ENCODE assay signal across 12 mouse cellular contexts in the genomic region with DNA sequence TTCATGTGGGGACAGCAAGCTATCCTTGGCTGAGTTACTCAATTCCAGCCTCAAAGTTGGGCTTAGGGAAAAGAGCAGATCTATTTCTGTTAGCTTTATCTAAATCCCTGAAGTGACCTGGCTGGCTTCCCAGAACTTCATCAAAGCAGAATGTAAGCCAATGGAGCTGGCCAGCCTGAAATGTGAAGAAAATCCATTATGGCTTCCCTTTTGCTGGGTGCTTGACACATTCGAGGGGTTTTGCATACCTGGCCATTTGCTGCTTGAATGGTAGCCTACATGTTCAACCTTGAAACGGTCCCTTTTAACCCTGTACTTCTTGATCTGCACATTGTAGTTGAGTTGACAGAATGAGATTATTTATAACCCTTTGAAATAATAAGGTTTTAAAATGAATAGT. TPM values are rescaled to one million over a fixed set of nuclear protein-coding genes. Genes with fewer than 3 reads are reported as not detected.
DNase-seq lines count a peak whose midpoint lies in the region.
"Had no signal": no experiment of that assay in that cellular context is flagged by ENCODE, and none has a peak within 500 bp of the region (broad histone marks: within the 10 kb centered on the region; RNA-seq: fewer than 3 reads in every experiment).

No protein-coding gene starts in this region.

- DNase-seq in kidney, postnatal 14 days, result peak; percentile 24
- no peak for DNase-seq in kidney, adult 8-10 months
- DNase-seq in adipocyte (ENCODE audit: low spot score), result peak; percentile 47
- peak; percentile 61 for DNase-seq in adrenal gland, postnatal 25 days
- DNase-seq in heart, postnatal 36 days, result peak; percentile 46 to 59
- DNase-seq in layer of hippocampus, adult 11-12 months (ENCODE audit: low spot score), result no peak
- DNase-seq in urinary bladder, postnatal 10 days (ENCODE audit: low spot score), result no peak
- no peak for DNase-seq in thymus, postnatal 0 days (ENCODE audit: low spot score)
- DNase-seq: layer of hippocampus, adult 9-11 months had no signal

- intact Hi-C loops in heart, postnatal 36 days (cut with DNase I), result no loop called here

RNA-seq across cellular contexts. Expression of a gene that starts 13.9 kb away (rescaled TPM):
- 19.3 and 24.3 TPM in 2 replicates for total RNA-seq in adrenal gland, postnatal 25 days (2021)
- total RNA-seq in heart, postnatal 36 days (2021), result 1 to 10 TPM; 1.2 to 1.7 TPM
- polyA plus RNA-seq in thymus, postnatal 0 days (2015; fragmentation: Nextera tagmentation; extraction: Ambion mirVana), result 1.9 and 2.3 TPM in 2 replicates
- total RNA-seq: hematopoietic stem cell, adult 5-6 weeks had no signal
- polyA plus RNA-seq: erythroblast, embryonic 14.5 days; G1E had no signal

Comparison
In these comparisons a context has a peak if more than half of its experiments do, and no peak if none do; other contexts are left out.
1. DNase-seq: peak in kidney, postnatal 14 days (single experiment), adipocyte (single experiment), adrenal gland, postnatal 25 days (single experiment) and heart, postnatal 36 days (2 of 2); none in kidney, adult 8-10 months (0 of 2), layer of hippocampus, adult 11-12 months (single experiment), urinary bladder, postnatal 10 days (single experiment) and thymus, postnatal 0 days (single experiment).